Mouse (Mus musculus) hindbrain, embryonic 14.5 days (tissue): ENCODE measurements at regions not wholly inside any gene's neighbourhood (a gene's known extent, or its start where the extent isn't known, plus 50 kb on each side); places are given as distances from the start of the nearest gene placed in this dataset.

Experiments
- ATAC-seq: fragments of 200-750 bp; cut with Nextera tagmentation; 2 replicates; pipeline ENCODE4 v1.8.0; 2017; ENCODE audit warnings: moderate number of reproducible peaks, mild to moderate bottlenecking, moderate TSS enrichment, moderate library complexity; ENCODE audit not compliant: low FRiP score
- DNase-seq: peaks from one replicate; pipeline ENCODE4 v3.0.0-alpha.2; 2015; ENCODE audit warnings: low spot score
- H3K27ac ChIP-seq: fragments of 300-500 bp; sonication (generic); 2 replicates; pipeline ENCODE4 v1.5.1; 2014; ENCODE audit warnings: mild to moderate bottlenecking, moderate library complexity
- H3K27me3 ChIP-seq: fragments of 300-500 bp; sonication (generic); 2 replicates; pipeline ENCODE4 v1.6.1; 2014; ENCODE audit warnings: mild to moderate bottlenecking, low read length, mixed read lengths; ENCODE audit not compliant: control insufficient read depth, insufficient read depth
- H3K36me3 ChIP-seq: fragments of 300-500 bp; sonication (generic); replicated peaks from 2 replicates; pipeline ENCODE4 v1.6.1; 2014; ENCODE audit not compliant: control insufficient read depth, insufficient read depth
- H3K4me1 ChIP-seq: fragments of 300-500 bp; sonication (generic); replicated peaks from 2 replicates; pipeline ENCODE4 v1.6.1; 2014; ENCODE audit warnings: antibody characterized with exemption, low read length, mixed read lengths; ENCODE audit not compliant: control insufficient read depth, insufficient read depth
- H3K4me2 ChIP-seq: fragments of 300-500 bp; sonication (generic); replicated peaks from 2 replicates; pipeline ENCODE4 v1.6.1; 2014; ENCODE audit warnings: mild to moderate bottlenecking, moderate library complexity
- H3K4me3 ChIP-seq: fragments of 300-500 bp; sonication (generic); replicated peaks from 2 replicates; pipeline ENCODE4 v1.5.1; 2014; ENCODE audit warnings: mild to moderate bottlenecking, low read length
- H3K9ac ChIP-seq: fragments of 300-500 bp; sonication (generic); 2 replicates; pipeline ENCODE4 v1.6.1; 2014
- H3K9me3 ChIP-seq: fragments of 300-500 bp; sonication (generic); 2 replicates; pipeline ENCODE4 v1.6.1; 2016; ENCODE audit warnings: low read length; ENCODE audit not compliant: control insufficient read depth
- WGBS: fragments of 180-500 bp; shearing (Covaris S2); extraction: QIAGEN DNeasy Blood & Tissue Kit; methylation state at CpG from one replicate; pipeline ENCODE4 v1.1.7; 2014; 5-methylcytosine and 5-hydroxymethylcytosine counted together

DNA sequence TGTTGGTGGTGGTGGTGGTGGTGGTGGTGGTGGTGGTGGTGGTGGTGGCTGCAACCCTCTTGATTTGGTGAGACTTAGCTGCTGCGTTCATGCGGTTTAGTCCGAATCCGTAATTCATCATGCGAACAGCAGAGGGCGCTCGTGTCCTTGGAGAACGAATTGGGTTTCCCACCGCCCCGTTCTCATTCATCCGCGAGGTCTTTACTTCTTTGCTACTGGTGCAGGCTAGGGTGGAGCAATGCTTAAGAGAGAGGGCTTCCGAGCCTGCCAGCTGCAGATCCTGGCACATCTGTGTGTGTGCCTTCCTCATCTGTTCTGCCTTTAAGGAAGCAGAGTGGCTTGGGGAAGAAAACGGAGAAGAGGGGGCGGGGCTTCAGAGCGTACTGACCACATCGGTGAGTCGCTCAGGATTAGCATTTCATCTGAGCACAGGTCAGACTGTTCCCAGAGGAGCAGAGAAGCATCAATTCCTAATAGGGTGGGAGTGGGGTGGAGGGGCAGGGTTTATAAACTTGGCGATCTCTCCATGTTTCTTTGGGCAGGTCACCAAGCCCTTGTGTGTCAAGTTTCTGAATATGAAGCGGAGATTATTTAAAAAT lies 111.7 kb upstream of the 1700012A03Rik start:
- peak; percentile 63 for ATAC-seq
- H3K27me3 ChIP-seq, result no peaks in the 10 kb centered on the region
- peak overlapping the region; percentile 64 for H3K4me2 ChIP-seq
- peaks cover 8% of the 10 kb centered on the region; the same call in 1 of the 2 replicates for H3K4me1 ChIP-seq
- H3K36me3 ChIP-seq, result no peaks in the 10 kb centered on the region
- peak overlapping the region; percentile 30 for H3K4me3 ChIP-seq
- DNase-seq, result peak; percentile 97
- no peaks in the 10 kb centered on the region for H3K9me3 ChIP-seq
- peak overlapping the region; percentile 51 for H3K9ac ChIP-seq
- WGBS, result 4% methylated on average over 20 of the region's 20 CpGs
- peak overlapping the region; percentile 73; the same call in 1 of the 2 replicates for H3K27ac ChIP-seq

DNA sequence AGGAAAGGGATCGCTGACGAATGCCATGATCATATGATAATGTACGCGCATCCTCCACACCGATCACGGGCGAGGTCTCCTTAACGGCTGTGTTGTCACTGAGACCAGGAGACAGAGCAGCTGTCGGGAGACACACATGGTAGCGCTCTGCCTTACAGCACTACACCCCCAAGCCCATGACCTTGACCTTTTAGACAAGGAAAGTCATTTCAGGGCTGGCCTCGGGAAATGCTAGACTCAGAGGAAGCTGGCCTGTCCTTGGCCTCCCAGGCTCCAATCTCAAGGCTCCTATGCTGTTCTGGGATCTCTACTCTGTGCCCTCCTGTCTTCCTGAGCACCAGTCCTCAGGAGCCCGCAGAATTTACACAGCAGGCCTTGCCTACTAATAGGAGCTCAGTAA lies 112.9 kb upstream of the 1700012A03Rik start:
- ATAC-seq, result no peak
- WGBS, result 67% methylated on average over 12 of the region's 12 CpGs

DNA sequence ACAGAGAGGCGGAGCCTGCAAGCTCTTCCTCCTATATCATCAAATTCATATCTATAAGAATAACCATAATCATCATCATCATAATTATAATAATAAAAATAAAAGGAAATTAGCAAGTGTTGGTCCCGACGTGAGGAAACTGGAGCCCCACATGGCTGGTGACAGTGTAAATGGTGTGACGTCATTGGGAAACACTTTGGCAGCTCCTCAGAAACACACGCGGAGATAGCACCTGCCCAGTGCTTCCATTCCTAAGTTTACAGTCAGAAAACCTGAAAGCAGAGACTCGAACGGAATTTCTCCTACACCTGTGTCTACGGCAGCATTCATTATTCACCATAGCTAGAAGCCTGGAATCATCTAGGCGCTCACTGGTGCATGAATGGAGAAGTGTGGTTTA lies 115.2 kb upstream of the 1700012A03Rik start:
- ATAC-seq (no peak), DNase-seq (no peak)
- H3K36me3 ChIP-seq, result no peaks in the 10 kb centered on the region
- H3K9me3 ChIP-seq, result no peaks in the 10 kb centered on the region
- H3K4me2 ChIP-seq, result no peak overlapping the region
- H3K4me3 ChIP-seq, result no peak overlapping the region
- H3K9ac ChIP-seq, result no peak overlapping the region
- peaks cover 10% of the 10 kb centered on the region; the same call in 1 of the 2 replicates for H3K4me1 ChIP-seq
- WGBS, result 87% methylated on average over 10 of the region's 10 CpGs
- H3K27me3 ChIP-seq, result no peaks in the 10 kb centered on the region
- no peak overlapping the region for H3K27ac ChIP-seq

More for the DNA sequence above, 112.9 kb upstream of the 1700012A03Rik start:
- peaks cover 10% of the 10 kb centered on the region; the same call in 1 of the 2 replicates for H3K4me1 ChIP-seq
- no peaks in the 10 kb centered on the region for H3K36me3 ChIP-seq
- no peaks in the 10 kb centered on the region for H3K27me3 ChIP-seq
- H3K9ac ChIP-seq, result no peak overlapping the region
- no peak for DNase-seq
- no peaks in the 10 kb centered on the region for H3K9me3 ChIP-seq
- H3K27ac ChIP-seq, result peak overlapping the region; percentile 6; the same call in 1 of the 2 replicates
- H3K4me2 ChIP-seq, result no peak overlapping the region
- H3K4me3 ChIP-seq, result no peak overlapping the region

DNA sequence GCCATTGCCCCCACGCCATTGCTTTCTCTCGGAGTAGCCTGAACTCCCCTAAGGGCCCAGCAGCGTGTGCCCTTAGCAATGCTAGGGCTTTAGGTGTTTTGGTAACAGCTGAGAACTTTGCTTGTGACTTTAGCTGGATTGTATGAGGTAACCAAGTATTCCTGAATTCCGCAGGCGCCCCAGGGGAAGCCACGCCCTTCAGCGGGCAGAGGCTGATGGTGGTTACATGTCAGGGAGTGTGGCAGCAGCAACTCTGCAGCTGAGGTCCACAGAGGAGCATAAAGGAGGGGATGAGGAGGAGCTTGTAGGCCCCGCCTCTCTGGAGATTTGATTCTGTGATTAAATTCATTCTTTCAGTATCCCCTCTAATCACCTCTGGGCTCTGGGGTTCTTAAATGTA lies 116.1 kb upstream of the 1700012A03Rik start:
- no peaks in the 10 kb centered on the region for H3K36me3 ChIP-seq
- no peak for ATAC-seq
- H3K27me3 ChIP-seq, result no peaks in the 10 kb centered on the region
- H3K9ac ChIP-seq, result no peak overlapping the region
- 70% methylated on average over 8 of the region's 8 CpGs for WGBS
- H3K4me1 ChIP-seq, result peaks cover 10% of the 10 kb centered on the region; the same call in 1 of the 2 replicates
- no peak overlapping the region for H3K4me2 ChIP-seq
- DNase-seq, result no peak
- H3K27ac ChIP-seq, result no peak overlapping the region
- no peaks in the 10 kb centered on the region for H3K9me3 ChIP-seq
- no peak overlapping the region for H3K4me3 ChIP-seq

DNA sequence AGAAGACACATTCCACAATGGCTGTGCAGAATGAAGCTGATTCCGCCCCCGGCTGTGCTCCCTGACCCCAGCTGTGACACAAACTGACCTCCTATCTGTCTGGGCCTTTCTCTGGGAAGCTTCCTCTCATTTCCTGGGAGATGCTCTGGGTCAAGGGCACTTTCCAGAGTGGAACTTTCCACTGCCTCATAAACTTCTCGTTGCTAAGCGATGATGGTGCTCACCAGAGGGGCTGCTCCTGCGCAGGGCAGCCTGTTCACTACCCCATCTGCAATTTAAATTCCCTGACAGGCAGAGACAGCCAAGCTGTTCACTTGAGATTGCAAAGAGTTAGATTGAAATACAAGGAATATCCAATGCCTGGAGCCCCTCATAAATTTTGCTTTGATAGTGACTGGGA lies 116.7 kb upstream of the 1700012A03Rik start:
- Histone ChIP-seq H3K4me2 (no peak overlapping the region), H3K9ac (no peak overlapping the region), H3K36me3 (no peaks in the 10 kb centered on the region), H3K4me1 (peaks cover 10% of the 10 kb centered on the region; the same call in 1 of the 2 replicates), H3K4me3 (no peak overlapping the region), H3K27ac (no peak overlapping the region), H3K27me3 (no peaks in the 10 kb centered on the region), H3K9me3 (no peaks in the 10 kb centered on the region)
- ATAC-seq (no peak), DNase-seq (no peak)
- 10% methylated on average over 5 of the region's 5 CpGs for WGBS

DNA sequence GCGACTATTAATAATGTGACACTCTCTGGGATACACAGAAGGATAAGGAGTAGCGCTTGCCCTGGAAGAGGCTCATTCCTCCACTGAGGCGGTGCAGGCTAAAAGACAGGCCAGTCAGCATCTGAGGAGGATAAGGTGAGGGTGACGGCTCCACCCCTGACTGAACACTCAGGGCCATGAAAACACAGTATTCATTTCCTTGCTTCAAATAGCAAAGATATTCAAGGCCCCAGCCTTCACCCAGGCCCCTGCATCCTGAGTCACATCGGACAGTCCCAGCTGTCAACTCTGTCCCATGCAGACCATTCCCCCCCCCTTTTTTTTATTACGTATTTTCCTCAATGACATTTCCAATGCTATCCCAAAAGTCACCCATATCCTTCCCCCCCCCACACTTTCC lies 118.9 kb upstream of the 1700012A03Rik start:
- Histone ChIP-seq H3K4me2 (no peak overlapping the region), H3K27me3 (no peaks in the 10 kb centered on the region), H3K4me3 (no peak overlapping the region), H3K36me3 (no peaks in the 10 kb centered on the region), H3K9me3 (no peaks in the 10 kb centered on the region), H3K27ac (no peak overlapping the region), H3K4me1 (peaks cover 10% of the 10 kb centered on the region; the same call in 1 of the 2 replicates), H3K9ac (no peak overlapping the region)
- WGBS, result 89% methylated on average over 6 of the region's 6 CpGs
- ATAC-seq (no peak), DNase-seq (no peak)

DNA sequence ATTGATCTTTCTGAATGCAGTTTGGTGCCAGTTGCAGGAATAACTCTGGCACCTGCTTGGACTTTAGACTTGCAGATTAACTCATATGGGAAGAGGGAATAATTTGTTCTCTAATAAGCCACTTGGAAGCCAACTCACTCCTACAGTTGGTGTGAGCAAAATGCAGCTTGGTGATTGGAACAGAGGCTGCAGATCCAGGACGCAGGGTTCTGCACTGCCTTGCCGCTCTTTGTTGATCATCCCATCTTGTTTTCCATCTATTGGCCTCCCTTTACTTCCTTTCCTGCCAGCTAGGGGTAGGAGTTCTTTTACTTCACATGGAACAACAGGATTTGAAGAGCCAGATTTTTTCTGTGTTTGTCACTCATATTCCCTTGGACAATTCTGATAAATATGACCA lies 120.9 kb upstream of the 1700012A03Rik start:
- H3K4me3 ChIP-seq, result no peak overlapping the region
- H3K9me3 ChIP-seq, result no peaks in the 10 kb centered on the region
- H3K36me3 ChIP-seq, result no peaks in the 10 kb centered on the region
- H3K9ac ChIP-seq, result no peak overlapping the region
- WGBS, result 90% methylated on average over 2 of the region's 2 CpGs
- ATAC-seq (no peak), DNase-seq (no peak)
- H3K27me3 ChIP-seq, result no peaks in the 10 kb centered on the region
- no peak overlapping the region for H3K4me2 ChIP-seq
- H3K4me1 ChIP-seq, result peaks cover 19% of the 10 kb centered on the region
- H3K27ac ChIP-seq, result no peak overlapping the region

GRCm38 (mm10) chr6:31927181-31927580 lies 122.9 kb upstream of the 1700012A03Rik start:
- Histone ChIP-seq H3K36me3 (no peaks in the 10 kb centered on the region), H3K9ac (no peak overlapping the region), H3K9me3 (no peaks in the 10 kb centered on the region), H3K4me3 (no peak overlapping the region), H3K4me1 (peaks cover 16% of the 10 kb centered on the region), H3K27ac (no peak overlapping the region), H3K4me2 (no peak overlapping the region), H3K27me3 (no peaks in the 10 kb centered on the region)
- ATAC-seq, result no peak
- WGBS, result 80% methylated on average over 3 of the region's 3 CpGs
- no peak for DNase-seq

- Histone ChIP-seq H3K9ac (no peak overlapping the region), H3K4me2 (no peak overlapping the region), H3K4me1 (peaks cover 16% of the 10 kb centered on the region), H3K27me3 (no peaks in the 10 kb centered on the region), H3K4me3 (no peak overlapping the region), H3K27ac (peak overlapping the region; percentile 69), H3K36me3 (no peaks in the 10 kb centered on the region), H3K9me3 (no peaks in the 10 kb centered on the region)
- DNase-seq (no peak), ATAC-seq (no peak)
- 63% methylated on average over 2 of the region's 2 CpGs for WGBS
These were observed 125.4 kb upstream of the 1700012A03Rik start for GRCm38 (mm10) chr6:31924669-31925046.
